12 mouse cellular contexts compared by ENCODE assay signal in genomic region chr5:140748425-140748824, GRCm38 (mm10). TPM values are rescaled to one million over a fixed set of nuclear protein-coding genes. Genes with fewer than 3 reads are reported as not detected.
DNase-seq lines count a peak whose midpoint lies in the region; ATAC-seq and TF ChIP-seq lines count a peak whose summit lies in the region.
"Had no signal": no experiment of that assay in that cellular context is flagged by ENCODE, and none has a peak within 500 bp of the region (broad histone marks: within the 10 kb centered on the region; RNA-seq: fewer than 3 reads in every experiment).

No protein-coding gene starts in this region.

- no peak for TF ChIP-seq RAD21 in CH12.LX (IDR thresholded peaks at IDR 0.05; ENCODE audit: low read depth, low read length)

- H3K27ac ChIP-seq in kidney, adult 2 months (ENCODE audit: insufficient read depth, low read depth, low read length), result peak overlapping the region; percentile 65
- no peak overlapping the region for H3K27ac ChIP-seq in kidney, embryonic 15.5 days
- H3K27ac ChIP-seq in CH12.LX (ENCODE audit: insufficient read depth, low read depth), result no peak overlapping the region; the same call in 1 of the 2 replicates
- H3K27ac ChIP-seq: embryonic facial prominence, embryonic 15.5 days; layer of hippocampus, adult 2 months had no signal

- H3K36me3 ChIP-seq in kidney, adult 2 months (ENCODE audit: control insufficient read depth, insufficient read depth, low read length), result no peaks in the 10 kb centered on the region
- H3K36me3 ChIP-seq in kidney, embryonic 15.5 days, result 0 out of 2 replicates have a peak, but pooled peaks cover 4% of the 10 kb centered on the region
- H3K36me3 ChIP-seq in CH12.LX (replicated peaks in 1 of 2; ENCODE audit: control insufficient read depth in 1 of 2, insufficient read depth in 1 of 2, low read length in 1 of 2), result peaks cover 29 to 75% of the 10 kb centered on the region in 2 experiments
- H3K36me3 ChIP-seq: embryonic facial prominence, embryonic 15.5 days; G1E had no signal

- 47% methylated on average over 10 of the region's 10 CpGs for WGBS in kidney, adult 2 months
- 69% methylated on average over 10 of the region's 10 CpGs for WGBS in kidney, embryonic 15.5 days

- ATAC-seq in kidney, embryonic 15.5 days (replicated peaks; ENCODE audit: low FRiP score), result no peak
- ATAC-seq in common myeloid progenitor, adult 5-6 weeks (replicated peaks; ENCODE audit: low read depth, poor library complexity, severe bottlenecking), result peak; percentile 45

- no peak overlapping the region for H3K9ac ChIP-seq in kidney, embryonic 15.5 days
- H3K9ac ChIP-seq in CH12.LX (ENCODE audit: insufficient read depth, low read depth), result no peak overlapping the region

- TF ChIP-seq CTCF in kidney, adult 2 months (conservative IDR thresholded peaks at IDR 0.05; ENCODE audit: insufficient read depth, insufficient read length, low read depth, low read length), result no peak
- no peak for TF ChIP-seq CTCF in CH12.LX (conservative IDR thresholded peaks at IDR 0.05 in 1 of 2, IDR thresholded peaks at IDR 0.05 in 1 of 2; ENCODE audit: low read depth in 2 of 2, low read length in 2 of 2)

- no peaks in the 10 kb centered on the region for H3K9me3 ChIP-seq in kidney, embryonic 15.5 days (replicated peaks)
- H3K9me3 ChIP-seq in CH12.LX (replicated peaks; ENCODE audit: low read length), result peaks cover 14% of the 10 kb centered on the region
- H3K9me3 ChIP-seq: embryonic facial prominence, embryonic 15.5 days had no signal

- H3K27me3 ChIP-seq in kidney, adult 2 months (replicated peaks; ENCODE audit: control insufficient read depth, insufficient read depth, low read length), result no peaks in the 10 kb centered on the region
- 0 out of 2 replicates have a peak, but pooled peaks cover 2% of the 10 kb centered on the region for H3K27me3 ChIP-seq in kidney, embryonic 15.5 days
- no peaks in the 10 kb centered on the region for H3K27me3 ChIP-seq in CH12.LX (replicated peaks)
- H3K27me3 ChIP-seq: embryonic facial prominence, embryonic 15.5 days had no signal

- TF ChIP-seq POLR2A in kidney, adult 2 months (IDR thresholded peaks at IDR 0.05; ENCODE audit: low read depth, low read length), result no peak
- TF ChIP-seq POLR2A in CH12.LX (IDR thresholded peaks at IDR 0.05; ENCODE audit: low read depth, low read length), result no peak

- TF ChIP-seq EP300 in CH12.LX (IDR thresholded peaks at IDR 0.05; ENCODE audit: low read length), result no peak

- in situ Hi-C loops in CH12.LX (cut with MboI; ENCODE audit: low pct_ligation_motif_present, low pct_unique_long_range_greater_than_20kb, low sequenced_read_pairs), result loop anchor here (10.0 kb wide), 1 partner anchor 204 kb away; no protein-coding TSS in a partner anchor

- no peak overlapping the region; the same call in 1 of the 2 replicates for H3K4me2 ChIP-seq in kidney, embryonic 15.5 days
- no peak overlapping the region for H3K4me2 ChIP-seq in CH12.LX (ENCODE audit: insufficient read depth, low read depth, poor library complexity, severe bottlenecking)

- no peak overlapping the region for H3K4me3 ChIP-seq in kidney, adult 2 months (ENCODE audit: insufficient read depth, low read depth, low read length)
- no peak overlapping the region for H3K4me3 ChIP-seq in kidney, embryonic 15.5 days (replicated peaks)
- H3K4me3 ChIP-seq in CH12.LX (replicated peaks in 1 of 3; ENCODE audit: low read depth in 2 of 3, low read length in 2 of 3, poor library complexity in 1 of 3), result peak overlapping the region in 1 of 3 experiments; percentile 51

- dilution Hi-C loops in CH12.LX (cut with MboI; ENCODE audit: extremely low pct_ligation_motif_present, extremely low pct_unique_long_range_greater_than_20kb, low sequenced_read_pairs), result no loop called here

- no peaks in the 10 kb centered on the region for H3K79me2 ChIP-seq in CH12.LX (replicated peaks; ENCODE audit: control insufficient read depth, extremely low read depth, insufficient read depth, poor library complexity, severe bottlenecking)

- peaks cover 8% of the 10 kb centered on the region; the same call in 1 of the 2 replicates for H3K4me1 ChIP-seq in kidney, adult 2 months (ENCODE audit: control insufficient read depth, insufficient read depth, low read length)
- peaks cover 13% of the 10 kb centered on the region for H3K4me1 ChIP-seq in kidney, embryonic 15.5 days
- H3K4me1 ChIP-seq in CH12.LX (ENCODE audit: control insufficient read depth in 1 of 2, insufficient read depth in 2 of 2), result peaks cover 16 to 40% of the 10 kb centered on the region in 2 experiments

- peak; percentile 94 for DNase-seq in kidney, adult 2 months
- DNase-seq in CH12.LX (ENCODE audit: extremely low read depth), result no peak
- peak; percentile 49 for DNase-seq in lung, postnatal 36 days
- no peak for DNase-seq in layer of hippocampus, adult 8-10 months (ENCODE audit: low spot score in 2 of 2)
- DNase-seq in adrenal gland, adult 2 months, result no peak
- DNase-seq in ovary, adult 18-20 months (ENCODE audit: low spot score), result no peak
- DNase-seq: right cerebral cortex, adult 18-20 months had no signal

TF ChIP-seq in CH12.LX, 34 proteins besides CTCF, POLR2A, EP300 and RAD21:
- TF ChIP-seq POLR2AphosphoS2 (IDR thresholded peaks at IDR 0.05; ENCODE audit: low read depth, low read length), result no peak
- TF ChIP-seq USF2 (conservative IDR thresholded peaks at IDR 0.05; ENCODE audit: low read depth, low read length), result no peak
- TF ChIP-seq ELF1 (IDR thresholded peaks at IDR 0.05; ENCODE audit: low read depth, low read length), result 0 out of 2 replicates have a peak, but pooled peaks have one; percentile 9
- no peak for TF ChIP-seq SMC3 (IDR thresholded peaks at IDR 0.05; ENCODE audit: low read depth, low read length)
- TF ChIP-seq ZNF384 (IDR thresholded peaks at IDR 0.05; ENCODE audit: low read depth, low read length), result no peak
- TF ChIP-seq USF1 (IDR thresholded peaks at IDR 0.05; ENCODE audit: low read depth, low read length), result no peak

RNA-seq across cellular contexts. Expression of gene Amz1, which starts 24.5 kb away (rescaled TPM):
- 3.9 and 4.5 TPM in 2 replicates for polyA plus RNA-seq in kidney, adult 2 months (2012; rRNA removed)
- polyA plus RNA-seq in kidney, embryonic 15.5 days (2015; fragmentation: Nextera tagmentation; extraction: Ambion mirVana), result 2.1 TPM in 2 replicates
- 7.0 and 8.3 TPM in 2 replicates for total RNA-seq in CH12.LX (2012; rRNA removed)
- 7.3 and 7.5 TPM in 2 replicates for total RNA-seq in CH12.LX (2014; rRNA removed)
- polyA plus RNA-seq in CH12.LX (2012; ENCODE audit: insufficient read length, low read depth), result 11.2 and 12.4 TPM in 2 replicates
- total RNA-seq in common myeloid progenitor, adult 5-6 weeks (2017), result 0.10 and 2.4 TPM in 2 replicates
- total RNA-seq in layer of hippocampus, adult 8-10 months (2022), result 10 to 100 TPM; 15.3 to 21.4 (median 18.7) TPM
- total RNA-seq in adrenal gland, adult 2 months (2021), result 1 to 10 TPM in 1 of 2 experiments, under 1 TPM in 1; 0.52 to 1.1 TPM
- 1.5 and 1.6 TPM in 2 replicates for polyA plus RNA-seq in adrenal gland, adult 2 months (2012; rRNA removed)

RNA-seq across cellular contexts. Expression of gene Brat1, which starts 43.6 kb away (rescaled TPM):
- 16.3 and 20.4 TPM in 2 replicates for polyA plus RNA-seq in kidney, adult 2 months (2012; rRNA removed)
- 21.5 and 25.0 TPM in 2 replicates for polyA plus RNA-seq in kidney, embryonic 15.5 days (2015; fragmentation: Nextera tagmentation; extraction: Ambion mirVana)
- 14.5 and 15.0 TPM in 2 replicates for total RNA-seq in CH12.LX (2012; rRNA removed)
- total RNA-seq in CH12.LX (2014; rRNA removed), result 9.0 and 9.8 TPM in 2 replicates
- 10.0 and 10.9 TPM in 2 replicates for polyA plus RNA-seq in CH12.LX (2012; ENCODE audit: insufficient read length, low read depth)
- total RNA-seq in common myeloid progenitor, adult 5-6 weeks (2017), result 13.1 and 13.6 TPM in 2 replicates
- total RNA-seq in layer of hippocampus, adult 8-10 months (2022), result 10 to 100 TPM; 19.6 to 24.3 (median 22.0) TPM
- 10 to 100 TPM; 16.9 to 18.8 TPM for total RNA-seq in adrenal gland, adult 2 months (2021)
- 42.9 and 46.4 TPM in 2 replicates for polyA plus RNA-seq in adrenal gland, adult 2 months (2012; rRNA removed)

RNA-seq across cellular contexts. Expression of gene Iqce, which starts 46.2 kb away (rescaled TPM):
- 23.1 and 27.2 TPM in 2 replicates for polyA plus RNA-seq in kidney, adult 2 months (2012; rRNA removed)
- polyA plus RNA-seq in kidney, embryonic 15.5 days (2015; fragmentation: Nextera tagmentation; extraction: Ambion mirVana), result 25.7 and 29.3 TPM in 2 replicates
- total RNA-seq in CH12.LX (2012; rRNA removed) (5.3 and 6.3 TPM in 2 replicates), CH12.LX (2014; rRNA removed) (2.2 and 2.9 TPM in 2 replicates)
- polyA plus RNA-seq in CH12.LX (2012; ENCODE audit: insufficient read length, low read depth), result 8.5 and 11.2 TPM in 2 replicates
- total RNA-seq in common myeloid progenitor, adult 5-6 weeks (2017), result 7.9 and 9.8 TPM in 2 replicates
- total RNA-seq in layer of hippocampus, adult 8-10 months (2022), result 10 to 100 TPM; 48.7 to 69.6 (median 65.9) TPM
- total RNA-seq in adrenal gland, adult 2 months (2021), result 10 to 100 TPM; 13.5 to 23.5 TPM
- polyA plus RNA-seq in adrenal gland, adult 2 months (2012; rRNA removed), result 19.3 and 19.6 TPM in 2 replicates

Comparison
In these comparisons a context has a peak if more than half of its experiments do, and no peak if none do; other contexts are left out.
1. DNase-seq: peak in kidney, adult 2 months (single experiment) and lung, postnatal 36 days (single experiment); none in CH12.LX (single experiment), layer of hippocampus, adult 8-10 months (0 of 2), adrenal gland, adult 2 months (single experiment) and ovary, adult 18-20 months (single experiment).